Mouse (Mus musculus): ENCODE measurements around the gene Ube2z. TPM values are rescaled to one million over a fixed set of nuclear protein-coding genes. Genes with fewer than 3 reads are reported as not detected.
A peak's percentile ranks its signal among the peaks of the same experiment; 100 is the strongest.

Ube2z gene
- total RNA-seq, 2 experiments from 2014 or later: 41.6 to 46.4 TPM

GRCm38 (mm10) chr11:96064521-96065214 is 520 bp downstream of the Ube2z start:
- DNase-seq: peak in 1 of 2 experiments; percentile 44
- intact Hi-C loops (cut with DNase I): no loop called here

- DNase-seq: no peak
- intact Hi-C loops (cut with DNase I): no loop called here
Observed at GRCm38 (mm10) chr11:96058309-96058708, 6.9 kb downstream of the Ube2z start.

GRCm38 (mm10) chr11:96050854-96051253 is 14.3 kb downstream of the Ube2z start:
- no peak for DNase-seq
- intact Hi-C loops (cut with DNase I): no loop called here

GRCm38 (mm10) chr11:96049939-96050338 is 15.2 kb downstream of the Ube2z start:
- DNase-seq: no peak
- intact Hi-C loops (cut with DNase I): no loop called here

GRCm38 (mm10) chr11:96047469-96048373 is 17.5 kb downstream of the Ube2z start:
- intact Hi-C loops (cut with DNase I): no loop called here
- no peak for DNase-seq

- no peak for DNase-seq
- intact Hi-C loops (cut with DNase I): no loop called here
Observed at GRCm38 (mm10) chr11:96046793-96047192, 18.4 kb downstream of the Ube2z start.

GRCm38 (mm10) chr11:96046028-96046427 is 19.2 kb downstream of the Ube2z start:
- intact Hi-C loops (cut with DNase I): no loop called here
- DNase-seq: no peak

- intact Hi-C loops (cut with DNase I): no loop called here
- no peak for DNase-seq
Observed at GRCm38 (mm10) chr11:96044803-96045567, 20.2 kb downstream of the Ube2z start.

GRCm38 (mm10) chr11:96038560-96038959 is 26.6 kb downstream of the Ube2z start:
- no peak for DNase-seq
- intact Hi-C loops (cut with DNase I): no loop called here

GRCm38 (mm10) chr11:96037499-96037898 is 27.7 kb downstream of the Ube2z start:
- intact Hi-C loops (cut with DNase I): no loop called here
- DNase-seq: no peak

- no peak for DNase-seq
- intact Hi-C loops (cut with DNase I): no loop called here
Observed at GRCm38 (mm10) chr11:96035133-96035532, 30.1 kb downstream of the Ube2z start.

GRCm38 (mm10) chr11:96034596-96035052 is 30.6 kb downstream of the Ube2z start, which contains the start of gene Snf8:
Gene Snf8 (plus strand): TSS chr11:96034885.
- peak; percentile 96 to 98 for DNase-seq
- intact Hi-C loops (cut with DNase I): no loop called here

- intact Hi-C loops (cut with DNase I): no loop called here
- no peak for DNase-seq
Observed at GRCm38 (mm10) chr11:96034116-96034515, 31.1 kb downstream of the Ube2z start.

GRCm38 (mm10) chr11:96033264-96033663 is 31.9 kb downstream of the Ube2z start:
- intact Hi-C loops (cut with DNase I): no loop called here
- DNase-seq: no peak

- no peak for DNase-seq
- intact Hi-C loops (cut with DNase I): no loop called here
Observed at GRCm38 (mm10) chr11:96031701-96032100, 33.5 kb downstream of the Ube2z start.

- intact Hi-C loops (cut with DNase I): no loop called here
- DNase-seq: no peak
Observed at GRCm38 (mm10) chr11:96030571-96030970, 34.6 kb downstream of the Ube2z start.

- intact Hi-C loops (cut with DNase I): no loop called here
- DNase-seq: no peak
Observed at GRCm38 (mm10) chr11:96028130-96028529, 37.1 kb downstream of the Ube2z start.

GRCm38 (mm10) chr11:96020622-96021021 is 44.6 kb downstream of the Ube2z start:
- intact Hi-C loops (cut with DNase I): no loop called here
- DNase-seq: no peak

GRCm38 (mm10) chr11:96017941-96018351 is 47.2 kb downstream of the Ube2z start:
- DNase-seq: no peak
- intact Hi-C loops (cut with DNase I): no loop called here

- intact Hi-C loops (cut with DNase I): no loop called here
- DNase-seq: no peak
Observed at GRCm38 (mm10) chr11:96015421-96015820, 49.8 kb downstream of the Ube2z start.

- intact Hi-C loops (cut with DNase I): no loop called here
- no peak for DNase-seq
Observed at GRCm38 (mm10) chr11:96011982-96012381, 53.2 kb downstream of the Ube2z start.
